Mouse (Mus musculus) spleen, adult 12 weeks (tissue): ENCODE data around the gene Lrpap1.

Experiments
- DNase-seq: peaks from one replicate; pipeline ENCODE4 v3.0.0; 2022; ENCODE audit warnings: low spot score

Lrpap1 gene

GRCm38 (mm10) chr5:35120024-35120423 lies 14.5 kb upstream of the Lrpap1 start:
- DNase-seq: no peak

GRCm38 (mm10) chr5:35118418-35118817 lies 12.9 kb upstream of the Lrpap1 start:
- no peak for DNase-seq

- no peak for DNase-seq
These were observed 12.1 kb upstream of the Lrpap1 start for GRCm38 (mm10) chr5:35117633-35118032.

- DNase-seq: no peak
These were observed 10.4 kb upstream of the Lrpap1 start for GRCm38 (mm10) chr5:35116002-35116401.

GRCm38 (mm10) chr5:35112444-35112843 lies 6.9 kb upstream of the Lrpap1 start:
- DNase-seq: no peak

- no peak for DNase-seq
These were observed 344 bp upstream of the Lrpap1 start for GRCm38 (mm10) chr5:35105922-35106298.

GRCm38 (mm10) chr5:35104183-35104959 lies 1.2 kb downstream of the Lrpap1 start:
- no peak for DNase-seq

- DNase-seq: no peak
These were observed 2.0 kb downstream of the Lrpap1 start for GRCm38 (mm10) chr5:35103528-35103927.

- no peak for DNase-seq
These were observed 2.5 kb downstream of the Lrpap1 start for GRCm38 (mm10) chr5:35103086-35103485.

- DNase-seq: no peak
These were observed 13.9 kb downstream of the Lrpap1 start for GRCm38 (mm10) chr5:35091636-35092035.

GRCm38 (mm10) chr5:35089614-35089963 lies 16.0 kb downstream of the Lrpap1 start:
- no peak for DNase-seq

GRCm38 (mm10) chr5:35088785-35089613 lies 16.6 kb downstream of the Lrpap1 start:
- DNase-seq: peak; percentile 52

GRCm38 (mm10) chr5:35084913-35085312 lies 20.7 kb downstream of the Lrpap1 start:
- DNase-seq: no peak

- no peak for DNase-seq
These were observed 26.5 kb downstream of the Lrpap1 start for GRCm38 (mm10) chr5:35079101-35079500.

GRCm38 (mm10) chr5:35076369-35076768 lies 29.2 kb downstream of the Lrpap1 start:
- DNase-seq: no peak

- no peak for DNase-seq
These were observed 31.6 kb downstream of the Lrpap1 start for GRCm38 (mm10) chr5:35073992-35074391.

GRCm38 (mm10) chr5:35073235-35073634 lies 32.3 kb downstream of the Lrpap1 start:
- no peak for DNase-seq

- DNase-seq: no peak
These were observed 33.7 kb downstream of the Lrpap1 start for GRCm38 (mm10) chr5:35071855-35072254.

- DNase-seq: no peak
These were observed 34.6 kb downstream of the Lrpap1 start for GRCm38 (mm10) chr5:35070953-35071352.

- DNase-seq: no peak
These were observed 35.3 kb downstream of the Lrpap1 start for GRCm38 (mm10) chr5:35070314-35070713.

GRCm38 (mm10) chr5:35069841-35070240 lies 35.7 kb downstream of the Lrpap1 start:
- no peak for DNase-seq

- DNase-seq: no peak
These were observed 45.5 kb downstream of the Lrpap1 start for GRCm38 (mm10) chr5:35060098-35060497.

GRCm38 (mm10) chr5:35058216-35058615 lies 47.4 kb downstream of the Lrpap1 start:
- DNase-seq: no peak
